Mouse (Mus musculus) CH12.LX (cell line): ENCODE data around the gene Phf13. TPM values are rescaled to one million over a fixed set of nuclear protein-coding genes. Genes with fewer than 3 reads are reported as not detected.

ENCODE experiments used
- DNase-seq: peaks from one replicate; pipeline ENCODE4 v3.0.0-alpha.2; 2013; ENCODE audit errors: extremely low read depth
- H3K27ac ChIP-seq: 2 replicates; pipeline ENCODE4 v1.5.1; 2012; ENCODE audit warnings: low read depth, mild to moderate bottlenecking, control low read depth, moderate library complexity; ENCODE audit not compliant: insufficient read depth
- H3K27me3 ChIP-seq: replicated peaks from 2 replicates; pipeline ENCODE3; 2012; ENCODE audit warnings: inconsistent platforms
- H3K36me3 ChIP-seq, 2 experiments: replicated peaks in 1 of 2; 2 replicates each; pipeline versions ENCODE3 to v1.6.1; 2012; ENCODE audit warnings: inconsistent platforms in 1 of 2, low read length in 1 of 2, mild to moderate bottlenecking in 1 of 2, mixed read lengths in 1 of 2, moderate library complexity in 1 of 2; ENCODE audit not compliant: control insufficient read depth in 1 of 2, insufficient read depth in 1 of 2
- H3K4me1 ChIP-seq, 2 experiments: 2 replicates each; pipeline ENCODE4 v1.6.1; 2012; ENCODE audit warnings: inconsistent platforms in 1 of 2, moderate library complexity in 1 of 2; ENCODE audit not compliant: insufficient read depth in 2 of 2, control insufficient read depth in 1 of 2
- H3K4me2 ChIP-seq: 2 replicates; pipeline ENCODE4 v1.6.1; 2012; ENCODE audit warnings: low read depth, mild to moderate bottlenecking, control low read depth; ENCODE audit not compliant: poor library complexity, insufficient read depth, severe bottlenecking
- H3K4me3 ChIP-seq, 3 experiments: fragments of 150-350 bp in 1 of 3; sonication (generic) in 1 of 3; replicated peaks in 1 of 3; 2 replicates each; pipeline versions ENCODE3 to v1.5.1; 2011 to 2012; ENCODE audit warnings: low read depth in 2 of 3, low read length in 2 of 3, mild to moderate bottlenecking in 2 of 3, moderate library complexity in 2 of 3, control low read depth in 1 of 3, improper control_type of control experiment in 1 of 3, inconsistent platforms in 1 of 3, mixed read lengths in 1 of 3; ENCODE audit not compliant: poor library complexity in 1 of 3
- H3K79me2 ChIP-seq: replicated peaks from 2 replicates; pipeline ENCODE4 v1.6.1; 2012; ENCODE audit warnings: mild to moderate bottlenecking, moderate library complexity; ENCODE audit not compliant: control insufficient read depth, poor library complexity, insufficient read depth, severe bottlenecking; ENCODE audit errors: extremely low read depth
- H3K9ac ChIP-seq: 2 replicates; pipeline ENCODE4 v1.6.1; 2012; ENCODE audit warnings: low read depth, mild to moderate bottlenecking, control low read depth, moderate library complexity; ENCODE audit not compliant: insufficient read depth
- H3K9me3 ChIP-seq: replicated peaks from 2 replicates; pipeline ENCODE3; 2012; ENCODE audit warnings: low read length, inconsistent platforms, mixed read lengths
- EP300 ChIP-seq: IDR thresholded peaks from 2 replicates; pipeline ENCODE4 v1.6.1; 2011; ENCODE audit warnings: low read length, improper control_type of control experiment
- ETS1 ChIP-seq: conservative IDR thresholded peaks from 2 replicates; pipeline ENCODE4 v1.6.1; 2012; ENCODE audit warnings: low read depth, mild to moderate bottlenecking, inconsistent platforms, low read length, improper control_type of control experiment, moderate library complexity
- GABPA ChIP-seq: IDR thresholded peaks from 2 replicates; pipeline ENCODE4 v1.6.1; 2012; ENCODE audit warnings: low read depth, low read length, improper control_type of control experiment, inconsistent platforms; ENCODE audit not compliant: insufficient replicate concordance
- HCFC1 ChIP-seq: IDR thresholded peaks from 2 replicates; pipeline ENCODE4 v1.6.1; 2012; ENCODE audit warnings: low read depth, mild to moderate bottlenecking, inconsistent platforms, low read length, improper control_type of control experiment
- IRF4 ChIP-seq: IDR thresholded peaks from 2 replicates; pipeline ENCODE4 v1.6.1; 2014; ENCODE audit warnings: low read depth, mild to moderate bottlenecking, inconsistent platforms, low read length, improper control_type of control experiment
- JUN ChIP-seq: IDR thresholded peaks from 2 replicates; pipeline ENCODE4 v1.6.1; 2011; ENCODE audit warnings: low read depth, mild to moderate bottlenecking, low read length, improper control_type of control experiment, moderate library complexity; ENCODE audit not compliant: insufficient read depth
- JUND ChIP-seq: conservative IDR thresholded peaks from 2 replicates; pipeline ENCODE4 v1.6.1; 2011; ENCODE audit warnings: low read depth, low read length, improper control_type of control experiment
- MAX ChIP-seq: IDR thresholded peaks from 2 replicates; pipeline ENCODE4 v1.6.1; 2011; ENCODE audit warnings: low read length, improper control_type of control experiment
- MAZ ChIP-seq: IDR thresholded peaks from 2 replicates; pipeline ENCODE4 v1.6.1; 2012; ENCODE audit warnings: low read depth, mild to moderate bottlenecking, inconsistent platforms, low read length, improper control_type of control experiment, moderate library complexity
- NELFE ChIP-seq: IDR thresholded peaks from 2 replicates; pipeline ENCODE4 v1.6.1; 2011; ENCODE audit warnings: low read depth, low read length, improper control_type of control experiment
- PAX5 ChIP-seq: IDR thresholded peaks from 2 replicates; pipeline ENCODE4 v1.6.1; 2012; ENCODE audit warnings: low read length, inconsistent platforms, mixed read lengths
- POLR2A ChIP-seq: IDR thresholded peaks from 2 replicates; pipeline ENCODE4 v1.6.1; 2011; ENCODE audit warnings: low read depth, mild to moderate bottlenecking, improper control_type of control experiment, low read length
- POLR2AphosphoS2 ChIP-seq: IDR thresholded peaks from 2 replicates; pipeline ENCODE4 v1.6.1; 2011; ENCODE audit warnings: low read depth, low read length, improper control_type of control experiment
- RAD21 ChIP-seq: IDR thresholded peaks from 2 replicates; pipeline ENCODE4 v1.6.1; 2011; ENCODE audit warnings: low read depth, mild to moderate bottlenecking, low read length, improper control_type of control experiment, moderate library complexity
- TBP ChIP-seq: conservative IDR thresholded peaks from 2 replicates; pipeline ENCODE4 v1.6.1; 2011; ENCODE audit warnings: low read depth, low read length, improper control_type of control experiment
- TCF12 ChIP-seq: IDR thresholded peaks from 2 replicates; pipeline ENCODE4 v1.6.1; 2014; ENCODE audit warnings: low read depth, mild to moderate bottlenecking, inconsistent platforms, low read length, improper control_type of control experiment
- USF1 ChIP-seq: IDR thresholded peaks from 2 replicates; pipeline ENCODE4 v1.6.1; 2014; ENCODE audit warnings: low read depth, mild to moderate bottlenecking, inconsistent platforms, low read length, improper control_type of control experiment
- USF2 ChIP-seq: conservative IDR thresholded peaks from 2 replicates; pipeline ENCODE4 v1.6.1; 2011; ENCODE audit warnings: low read depth, low read length, improper control_type of control experiment
- ZC3H11A ChIP-seq: IDR thresholded peaks from 2 replicates; pipeline ENCODE4 v1.6.1; 2012; ENCODE audit warnings: low read depth, mild to moderate bottlenecking, inconsistent platforms, low read length, improper control_type of control experiment
- ZNF384 ChIP-seq: IDR thresholded peaks from 2 replicates; pipeline ENCODE4 v1.6.1; 2012; ENCODE audit warnings: low read depth, low read length, improper control_type of control experiment, inconsistent platforms
- dilution Hi-C: fragments of 300-500 bp; cut with MboI; formaldehyde crosslinking; loops from 2 replicates; pipeline ENCODE4 v1.14.3; 2020; ENCODE audit warnings: low sequenced_read_pairs; ENCODE audit not compliant: extremely low pct_unique_long_range_greater_than_20kb, extremely low pct_ligation_motif_present
- in situ Hi-C: fragments of 300-500 bp; cut with MboI; formaldehyde crosslinking; loops from 3 replicates; pipeline ENCODE4 v1.14.3; 2019; ENCODE audit warnings: low sequenced_read_pairs, low pct_ligation_motif_present, low pct_unique_long_range_greater_than_20kb, mixed read lengths
- polyA plus RNA-seq: library from polyadenylated mRNA; unstranded; fragments of >175 nt; gene quantifications from 2 replicates; pipeline ENCODE4 v1.2.1, GENCODE M21; 2012; ENCODE audit warnings: low read depth; ENCODE audit not compliant: insufficient read length
- total RNA-seq, 2 experiments: library from RNA; depleted of rRNA; stranded (reverse); fragments of 300-350 nt in 1 of 2; fragments of >200 nt in 1 of 2; gene quantifications; 2 replicates each; pipeline ENCODE4 v1.2.3; 2012 to 2014

Gene Phf13
- total and polyA plus RNA-seq, 3 experiments = 1.9 to 5.0 (median 4.9) TPM

DNA sequence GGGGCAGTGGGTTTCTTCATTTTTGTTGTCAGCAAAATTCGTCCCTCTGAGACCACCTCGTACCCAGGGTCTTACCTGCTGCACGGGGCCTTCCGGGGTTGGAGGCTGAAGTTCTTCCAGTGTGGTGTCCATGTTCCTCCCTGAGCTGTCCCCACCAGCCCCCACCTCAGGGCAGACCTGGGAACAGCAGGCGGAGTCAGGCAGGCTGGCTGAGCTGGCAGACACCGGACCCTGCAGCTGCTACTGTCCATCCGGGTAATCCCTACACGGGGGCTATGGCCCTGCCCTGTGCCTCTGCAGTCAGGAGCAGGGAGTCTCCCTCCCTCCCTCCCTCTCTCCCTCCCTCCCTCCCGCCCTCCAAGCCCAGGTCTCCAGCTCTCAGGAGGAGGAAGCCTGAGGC lies 12.5 kb downstream of the Phf13 start:
- dilution Hi-C loops = no loop called here
- H3K36me3 ChIP-seq = peaks cover 60 to 77% of the 10 kb centered on the region in 2 experiments
- H3K9me3 ChIP-seq = no peaks in the 10 kb centered on the region
- in situ Hi-C loops = no loop called here
- H3K27me3 ChIP-seq = no peaks in the 10 kb centered on the region
- no peak overlapping the region for H3K4me3 ChIP-seq
- no peak overlapping the region for H3K4me2 ChIP-seq
- TF ChIP-seq POLR2A (0 out of 2 replicates have a peak, but pooled peaks have one; percentile 5), EP300 (no peak)
- TF ChIP-seq, all 38 proteins: peak for 1
- H3K4me1 ChIP-seq = peaks cover 4 to 20% of the 10 kb centered on the region in 2 experiments; a peak in 3 of 4 replicates
- peaks cover 10% of the 10 kb centered on the region for H3K79me2 ChIP-seq
- no peak for DNase-seq
- H3K27ac ChIP-seq = no peak overlapping the region
- no peak overlapping the region for H3K9ac ChIP-seq

DNA sequence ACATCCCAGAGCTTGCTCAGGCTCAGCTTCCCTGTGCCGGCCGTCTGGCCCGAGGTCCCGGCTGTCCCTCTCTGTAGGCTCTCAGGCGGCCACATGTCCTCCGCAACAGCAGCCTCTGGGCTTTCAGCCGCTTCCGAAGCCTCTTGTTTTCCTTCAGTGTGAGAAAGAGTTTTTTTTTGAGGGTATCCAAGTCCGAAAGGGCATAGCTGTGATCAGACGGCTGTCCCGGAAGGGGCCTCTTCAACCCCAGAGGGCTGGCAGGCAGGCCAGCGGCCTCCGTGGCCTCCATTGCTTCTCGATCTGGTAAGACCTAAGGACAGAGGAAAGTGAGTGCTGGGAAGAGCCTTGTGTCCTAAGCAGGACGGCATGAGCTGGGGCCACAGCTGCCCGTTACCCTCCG lies 13.0 kb downstream of the Phf13 start:
- Histone ChIP-seq H3K4me3 (no peak overlapping the region), H3K4me1 (peaks cover 5 to 23% of the 10 kb centered on the region in 2 experiments; a peak in 3 of 4 replicates), H3K9ac (no peak overlapping the region), H3K9me3 (no peaks in the 10 kb centered on the region), H3K4me2 (no peak overlapping the region), H3K36me3 (peaks cover 63 to 80% of the 10 kb centered on the region in 2 experiments), H3K27ac (no peak overlapping the region), H3K79me2 (peaks cover 7% of the 10 kb centered on the region), H3K27me3 (no peaks in the 10 kb centered on the region)
- in situ Hi-C loops = no loop called here
- TF ChIP-seq MAX = no peak
- TF ChIP-seq ZNF384 = no peak
- TF ChIP-seq NELFE = no peak
- TF ChIP-seq EP300 = no peak
- no peak for TF ChIP-seq HCFC1
- TF ChIP-seq ETS1 = no peak
- TF ChIP-seq RAD21 = no peak
- no peak for TF ChIP-seq PAX5
- no peak for TF ChIP-seq TBP
- no peak for TF ChIP-seq TCF12
- TF ChIP-seq ZC3H11A = no peak
- no peak for TF ChIP-seq JUND
- no peak for TF ChIP-seq POLR2AphosphoS2
- TF ChIP-seq GABPA = no peak
- TF ChIP-seq JUN = no peak
- TF ChIP-seq USF2 = no peak
- TF ChIP-seq USF1 = no peak
- TF ChIP-seq MAZ = no peak
- no peak for TF ChIP-seq IRF4
- dilution Hi-C loops = no loop called here
- no peak for DNase-seq
